Mouse (Mus musculus) heart, embryonic 15.5 days (tissue): ENCODE measurements around the gene Slc25a31. TPM values are rescaled to one million over a fixed set of nuclear protein-coding genes. Genes with fewer than 3 reads are reported as not detected.
A peak's percentile ranks its signal among the peaks of the same experiment; 100 is the strongest.

Experiments
- ATAC-seq: fragments of 200-750 bp; cut with Nextera tagmentation; replicated peaks from 2 replicates; pipeline ENCODE4 v1.8.0; 2017; ENCODE audit warnings: low read depth, moderate TSS enrichment; ENCODE audit not compliant: insufficient number of reproducible peaks, insufficient read depth, low FRiP score
- H3K27ac ChIP-seq: fragments of 300-500 bp; sonication (generic); 2 replicates; pipeline ENCODE4 v1.5.1; 2015; ENCODE audit warnings: mild to moderate bottlenecking, inconsistent platforms
- H3K27me3 ChIP-seq: fragments of 300-500 bp; sonication (generic); 2 replicates; pipeline ENCODE4 v1.6.1; 2015; ENCODE audit warnings: inconsistent platforms
- H3K36me3 ChIP-seq: fragments of 300-500 bp; sonication (generic); 2 replicates; pipeline ENCODE4 v1.6.1; 2015; ENCODE audit warnings: mild to moderate bottlenecking, inconsistent platforms
- H3K4me1 ChIP-seq: fragments of 300-500 bp; sonication (generic); replicated peaks from 2 replicates; pipeline ENCODE4 v1.6.1; 2015; ENCODE audit warnings: inconsistent platforms
- H3K4me2 ChIP-seq: fragments of 300-500 bp; sonication (generic); 2 replicates; pipeline ENCODE4 v1.6.1; 2015; ENCODE audit warnings: inconsistent platforms, mild to moderate bottlenecking, moderate library complexity
- H3K4me3 ChIP-seq: fragments of 300-500 bp; sonication (generic); 2 replicates; pipeline ENCODE4 v1.5.1; 2015; ENCODE audit warnings: mild to moderate bottlenecking, inconsistent platforms
- H3K9ac ChIP-seq: fragments of 300-500 bp; sonication (generic); 2 replicates; pipeline ENCODE4 v1.6.1; 2015; ENCODE audit warnings: mild to moderate bottlenecking, inconsistent platforms
- H3K9me3 ChIP-seq: fragments of 300-500 bp; sonication (generic); replicated peaks from 2 replicates; pipeline ENCODE4 v1.6.1; 2016; ENCODE audit warnings: inconsistent platforms
- WGBS: fragments of 180-500 bp; shearing (Covaris S2); methylation state at CpG from one replicate; pipeline ENCODE4 v1.1.7; 2015; ENCODE audit warnings: mixed read lengths; 5-methylcytosine and 5-hydroxymethylcytosine counted together
- polyA plus RNA-seq: library from polyadenylated mRNA; unstranded; fragments of >200 nt; fragmentation: Nextera tagmentation; extraction: Ambion mirVana; gene quantifications from 2 replicates; pipeline ENCODE4 v1.2.1, GENCODE M21; 2015

Gene Slc25a31
- polyA plus RNA-seq, 1 experiment from 2014 or later: 0.81 TPM

GRCm38 (mm10) chr3:40738381-40738912, 29.8 kb downstream of the Slc25a31 start:
- no peaks in the 10 kb centered on the region for H3K27me3 ChIP-seq
- WGBS: 59% methylated on average over 6 of the region's 6 CpGs
- H3K36me3 ChIP-seq: no peaks in the 10 kb centered on the region
- H3K9ac ChIP-seq: no peak overlapping the region
- H3K4me1 ChIP-seq: no peaks in the 10 kb centered on the region
- no peaks in the 10 kb centered on the region for H3K9me3 ChIP-seq
- ATAC-seq: no peak
- no peak overlapping the region for H3K4me3 ChIP-seq
- no peak overlapping the region for H3K4me2 ChIP-seq
- H3K27ac ChIP-seq: no peak overlapping the region

- Histone ChIP-seq H3K9me3 (no peaks in the 10 kb centered on the region), H3K27me3 (no peaks in the 10 kb centered on the region), H3K4me2 (peak within 1 kb of the TSS; percentile 93), H3K4me1 (peaks cover 9% of the 10 kb centered on the region), H3K36me3 (no peaks in the 10 kb centered on the region), H3K27ac (peak within 1 kb of the TSS; percentile 73), H3K4me3 (peak within 1 kb of the TSS; percentile 91), H3K9ac (peak within 1 kb of the TSS; percentile 80)
- no peak; the same call in 1 of the 2 replicates for ATAC-seq
- WGBS: 32% methylated on average over 16 of the region's 16 CpGs
Measured at GRCm38 (mm10) chr3:40744024-40744835, 35.6 kb downstream of the Slc25a31 start, which contains the start of gene Hspa4l. Gene Hspa4l, plus strand, starts transcription at chr3:40744495.

GRCm38 (mm10) chr3:40744836-40745660, 36.4 kb downstream of the Slc25a31 start:
- Histone ChIP-seq H3K4me2 (peak overlapping the region; percentile 93), H3K9me3 (no peaks in the 10 kb centered on the region), H3K36me3 (no peaks in the 10 kb centered on the region), H3K27me3 (no peaks in the 10 kb centered on the region), H3K4me1 (peaks cover 9% of the 10 kb centered on the region), H3K4me3 (peak overlapping the region; percentile 91), H3K27ac (peak overlapping the region; percentile 73), H3K9ac (peak overlapping the region; percentile 80)
- ATAC-seq: peak; percentile 93
- under 1% methylated on average over 63 of the region's 93 CpGs for WGBS

- no peak; the same call in none of the 2 replicates for ATAC-seq
- H3K4me2 ChIP-seq: peak overlapping the region; percentile 93
- no peaks in the 10 kb centered on the region for H3K27me3 ChIP-seq
- peak overlapping the region; percentile 73 for H3K27ac ChIP-seq
- WGBS: 2% methylated on average over 37 of the region's 37 CpGs
- no peaks in the 10 kb centered on the region for H3K9me3 ChIP-seq
- peaks cover 9% of the 10 kb centered on the region for H3K4me1 ChIP-seq
- H3K9ac ChIP-seq: peak overlapping the region; percentile 80
- no peaks in the 10 kb centered on the region for H3K36me3 ChIP-seq
- H3K4me3 ChIP-seq: peak overlapping the region; percentile 91
Measured at GRCm38 (mm10) chr3:40745661-40746547, 37.2 kb downstream of the Slc25a31 start.

GRCm38 (mm10) chr3:40760746-40761145, 52.1 kb downstream of the Slc25a31 start:
- no peaks in the 10 kb centered on the region for H3K27me3 ChIP-seq
- no peak for ATAC-seq
- H3K27ac ChIP-seq: no peak overlapping the region
- WGBS: 64% methylated on average over 3 of the region's 3 CpGs
- no peak overlapping the region for H3K4me2 ChIP-seq
- peaks cover 7% of the 10 kb centered on the region; the same call in 1 of the 2 replicates for H3K36me3 ChIP-seq
- no peak overlapping the region for H3K9ac ChIP-seq
- H3K4me3 ChIP-seq: no peak overlapping the region
- H3K4me1 ChIP-seq: no peaks in the 10 kb centered on the region
- no peaks in the 10 kb centered on the region for H3K9me3 ChIP-seq

GRCm38 (mm10) chr3:40761312-40761711, 52.7 kb downstream of the Slc25a31 start:
- peaks cover 7% of the 10 kb centered on the region; the same call in 1 of the 2 replicates for H3K36me3 ChIP-seq
- H3K4me3 ChIP-seq: no peak overlapping the region
- no peaks in the 10 kb centered on the region for H3K9me3 ChIP-seq
- H3K4me1 ChIP-seq: no peaks in the 10 kb centered on the region
- WGBS: 89% methylated on average over 2 of the region's 2 CpGs
- ATAC-seq: no peak
- no peak overlapping the region for H3K27ac ChIP-seq
- H3K9ac ChIP-seq: no peak overlapping the region
- no peak overlapping the region for H3K4me2 ChIP-seq
- no peaks in the 10 kb centered on the region for H3K27me3 ChIP-seq

Other genes with a start within 250 kb of the Slc25a31 start
- gene Intu, start 177.6 kb upstream of the Slc25a31 start, polyA plus RNA-seq: 2.6 and 3.3 TPM in 2 replicates
- 29.2 and 34.9 TPM in 2 replicates for gene Hspa4l, start 35.6 kb downstream of the Slc25a31 start, polyA plus RNA-seq
- 28.6 and 33.4 TPM in 2 replicates for gene Plk4, start 91.2 kb downstream of the Slc25a31 start, polyA plus RNA-seq
- 6.3 and 6.6 TPM in 2 replicates for gene Mfsd8, start 138.0 kb downstream of the Slc25a31 start, polyA plus RNA-seq
- gene Abhd18, start 138.1 kb downstream of the Slc25a31 start, polyA plus RNA-seq: 14.9 and 18.4 TPM in 2 replicates
- 0.13 TPM in 2 replicates for gene 1700034I23Rik, start 193.7 kb downstream of the Slc25a31 start, polyA plus RNA-seq
- gene Larp1b, start 241.0 kb downstream of the Slc25a31 start, polyA plus RNA-seq: 15.0 and 16.0 TPM in 2 replicates